Mouse (Mus musculus): ENCODE data around the gene Trpm4. TPM values are rescaled to one million over a fixed set of nuclear protein-coding genes. Genes with fewer than 3 reads are reported as not detected.
A peak's percentile ranks its signal among the peaks of the same experiment; 100 is the strongest.

Gene Trpm4
- polyA plus RNA-seq, 1 experiment = 22.6 TPM

- no peak for DNase-seq (ENCODE audit: extremely low spot score in 1 of 2, low spot score in 1 of 2)
Measured at GRCm38 (mm10) chr7:45355318-45356020, 21.9 kb upstream of the Trpm4 start.

- DNase-seq (ENCODE audit: extremely low spot score in 1 of 2, low spot score in 1 of 2) = no peak
Measured at GRCm38 (mm10) chr7:45353041-45353440, 19.5 kb upstream of the Trpm4 start.

- DNase-seq (ENCODE audit: extremely low spot score in 1 of 2, low spot score in 1 of 2) = no peak
Measured at GRCm38 (mm10) chr7:45346905-45347304, 13.3 kb upstream of the Trpm4 start.

GRCm38 (mm10) chr7:45343543-45343942, 10.0 kb upstream of the Trpm4 start:
- DNase-seq (ENCODE audit: extremely low spot score in 1 of 2, low spot score in 1 of 2) = no peak

- DNase-seq (ENCODE audit: extremely low spot score in 1 of 2, low spot score in 1 of 2) = no peak
Measured at GRCm38 (mm10) chr7:45342081-45342480, 8.5 kb upstream of the Trpm4 start.

GRCm38 (mm10) chr7:45341303-45341702, 7.7 kb upstream of the Trpm4 start:
- peak; percentile 80 to 94 for DNase-seq (ENCODE audit: extremely low spot score in 1 of 2, low spot score in 1 of 2)

- DNase-seq (ENCODE audit: extremely low spot score in 1 of 2, low spot score in 1 of 2) = no peak
Measured at GRCm38 (mm10) chr7:45340669-45341068, 7.1 kb upstream of the Trpm4 start.

- no peak for DNase-seq (ENCODE audit: extremely low spot score in 1 of 2, low spot score in 1 of 2)
Measured at GRCm38 (mm10) chr7:45340066-45340442, 6.5 kb upstream of the Trpm4 start.

GRCm38 (mm10) chr7:45339410-45340065, 6.0 kb upstream of the Trpm4 start:
- DNase-seq (ENCODE audit: extremely low spot score in 1 of 2, low spot score in 1 of 2) = peak in 1 of 2 experiments; percentile 48

- DNase-seq (ENCODE audit: extremely low spot score in 1 of 2, low spot score in 1 of 2) = peak in 1 of 2 experiments; percentile 57
Measured at GRCm38 (mm10) chr7:45338161-45338911, 4.8 kb upstream of the Trpm4 start.

GRCm38 (mm10) chr7:45337469-45337868, 3.9 kb upstream of the Trpm4 start:
- no peak for DNase-seq (ENCODE audit: extremely low spot score in 1 of 2, low spot score in 1 of 2)

GRCm38 (mm10) chr7:45336319-45336718, 2.7 kb upstream of the Trpm4 start:
- no peak for DNase-seq (ENCODE audit: extremely low spot score in 1 of 2, low spot score in 1 of 2)

GRCm38 (mm10) chr7:45335056-45335455, 1.5 kb upstream of the Trpm4 start, which contains the start of gene Hrc:
Hrc (plus strand) TSS chr7:45335290.
- no peak for DNase-seq (ENCODE audit: extremely low spot score in 1 of 2, low spot score in 1 of 2)

GRCm38 (mm10) chr7:45334605-45335004, 1.0 kb upstream of the Trpm4 start:
- DNase-seq (ENCODE audit: extremely low spot score in 1 of 2, low spot score in 1 of 2) = no peak

- no peak for DNase-seq (ENCODE audit: extremely low spot score in 1 of 2, low spot score in 1 of 2)
Measured at GRCm38 (mm10) chr7:45332685-45333425, 725 bp downstream of the Trpm4 start.

GRCm38 (mm10) chr7:45331502-45331901, 2.1 kb downstream of the Trpm4 start:
- DNase-seq (ENCODE audit: extremely low spot score in 1 of 2, low spot score in 1 of 2) = no peak

GRCm38 (mm10) chr7:45328841-45329475, 4.6 kb downstream of the Trpm4 start:
- peak in 1 of 2 experiments; percentile 38 for DNase-seq (ENCODE audit: extremely low spot score in 1 of 2, low spot score in 1 of 2)

- no peak for DNase-seq (ENCODE audit: extremely low spot score in 1 of 2, low spot score in 1 of 2)
Measured at GRCm38 (mm10) chr7:45325800-45326199, 7.8 kb downstream of the Trpm4 start.

GRCm38 (mm10) chr7:45323069-45323468, 10.5 kb downstream of the Trpm4 start:
- DNase-seq (ENCODE audit: extremely low spot score in 1 of 2, low spot score in 1 of 2) = no peak

GRCm38 (mm10) chr7:45322245-45322644, 11.3 kb downstream of the Trpm4 start:
- DNase-seq (ENCODE audit: extremely low spot score in 1 of 2, low spot score in 1 of 2) = no peak

All from frontal cortex, adult 2 months (tissue).